Mouse (Mus musculus) cerebellum, adult 2 months (tissue): ENCODE measurements around the gene Dcst2.

Source experiments
- CTCF ChIP-seq: fragments of 200-500 bp; IDR thresholded peaks from 2 replicates; pipeline ENCODE4 v1.5.1; 2011; ENCODE audit warnings: low read depth, mild to moderate bottlenecking, control low read depth, low read length, moderate library complexity, borderline replicate concordance; ENCODE audit not compliant: insufficient read depth
- POLR2A ChIP-seq: fragments of 200-500 bp; IDR thresholded peaks from 2 replicates; pipeline ENCODE4 v1.6.1; 2011; ENCODE audit warnings: low read length, control low read depth, borderline replicate concordance; ENCODE audit not compliant: insufficient read depth

DNA sequence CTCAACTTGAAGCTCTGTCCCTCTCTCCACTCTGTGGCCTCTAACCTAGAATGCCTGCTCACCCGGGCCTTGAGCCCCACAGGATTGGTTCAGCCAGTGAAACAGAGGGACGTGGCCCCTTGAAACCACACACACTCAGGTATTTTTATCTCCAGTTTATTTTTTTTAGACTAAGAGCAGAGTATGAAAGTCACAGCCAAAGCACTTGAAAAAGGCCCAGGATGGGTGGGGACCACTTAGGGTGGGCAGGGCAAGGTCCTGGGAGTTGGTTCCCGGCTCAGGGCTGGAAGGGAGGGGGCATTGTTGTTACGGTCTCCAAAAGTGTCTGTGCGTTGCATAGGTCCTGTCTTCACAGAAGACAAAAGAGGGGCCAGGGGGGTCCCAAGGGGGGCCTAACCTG lies 47.4 kb upstream of the Dcst2 start:
- TF ChIP-seq CTCF (no peak), POLR2A (no peak)
